Mouse (Mus musculus) ES-E14 (cell line): ENCODE measurements around the gene Faiml. TPM values are rescaled to one million over a fixed set of nuclear protein-coding genes. Genes with fewer than 3 reads are reported as not detected.

Source experiments
- DNase-seq: peaks from one replicate; pipeline ENCODE4 v3.0.0-alpha.2; 2013; ENCODE audit warnings: low read depth, low spot score
- H3K27ac ChIP-seq: 2 replicates; pipeline ENCODE4 v1.5.1; 2012; ENCODE audit warnings: low read depth, mild to moderate bottlenecking, low read length, moderate library complexity, mixed read lengths; ENCODE audit not compliant: poor library complexity, insufficient read depth, severe bottlenecking
- H3K36me3 ChIP-seq: 2 replicates; pipeline ENCODE4 v1.6.1; 2012; ENCODE audit warnings: mild to moderate bottlenecking, low read length, moderate library complexity, mixed read lengths; ENCODE audit not compliant: control insufficient read depth, poor library complexity, insufficient read depth, severe bottlenecking
- H3K4me1 ChIP-seq, 2 experiments: fragments of 150-350 bp in 1 of 2; sonication (generic) in 1 of 2; 2 replicates each; pipeline ENCODE4 v1.6.1; 2012; ENCODE audit warnings: low read length in 2 of 2, mild to moderate bottlenecking in 1 of 2, mixed read lengths in 1 of 2; ENCODE audit not compliant: control insufficient read depth in 2 of 2, insufficient read depth in 2 of 2, poor library complexity in 1 of 2
- H3K4me3 ChIP-seq, 2 experiments: fragments of 150-350 bp in 1 of 2; sonication (generic) in 1 of 2; 2 replicates each; pipeline ENCODE4 v1.5.1; 2012; ENCODE audit warnings: low read length in 2 of 2, low read depth in 1 of 2, mild to moderate bottlenecking in 1 of 2, mixed read lengths in 1 of 2; ENCODE audit not compliant: insufficient read depth in 1 of 2, poor library complexity in 1 of 2, severe bottlenecking in 1 of 2
- H3K9ac ChIP-seq: 2 replicates; pipeline ENCODE4 v1.6.1; 2012; ENCODE audit warnings: low read depth, mild to moderate bottlenecking, low read length, mixed read lengths; ENCODE audit not compliant: poor library complexity, insufficient read depth, severe bottlenecking
- H3K9me3 ChIP-seq: fragments of 150-350 bp; sonication (generic); 2 replicates; pipeline ENCODE4 v1.6.1; 2012; ENCODE audit warnings: low read depth, mild to moderate bottlenecking, low read length; ENCODE audit not compliant: control insufficient read depth, insufficient read depth
- CHD2 ChIP-seq: IDR thresholded peaks from 2 replicates; pipeline ENCODE4 v1.6.1; 2014; ENCODE audit warnings: mild to moderate bottlenecking, low read depth, low read length, inconsistent platforms
- HCFC1 ChIP-seq: IDR thresholded peaks from 2 replicates; pipeline ENCODE4 v1.6.1; 2012; ENCODE audit warnings: low read length, inconsistent platforms, borderline replicate concordance; ENCODE audit not compliant: insufficient read depth
- MAFK ChIP-seq: IDR thresholded peaks from 2 replicates; pipeline ENCODE4 v1.6.1; 2014; ENCODE audit warnings: mild to moderate bottlenecking, low read depth, low read length, inconsistent platforms; ENCODE audit not compliant: insufficient read depth
- ZC3H11A ChIP-seq: IDR thresholded peaks from 2 replicates; pipeline ENCODE4 v1.6.1; 2012; ENCODE audit warnings: low read depth, mild to moderate bottlenecking, inconsistent platforms, low read length, borderline replicate concordance
- ZNF384 ChIP-seq: IDR thresholded peaks from 2 replicates; pipeline ENCODE4 v1.6.1; 2012; ENCODE audit warnings: low read depth, low read length, inconsistent platforms
- in situ Hi-C, 2 experiments: fragments of 600-800 bp; cut with MboI; formaldehyde crosslinking; loops; one replicate each; pipeline ENCODE4 v1.15.1; 2025; ENCODE audit warnings: low sequenced_read_pairs in 2 of 2, inconsistent platforms in 1 of 2; ENCODE audit not compliant: unreplicated experiment in 2 of 2
- total RNA-seq: library from RNA; depleted of rRNA; stranded (reverse); fragments of 300-350 nt; gene quantifications from 2 replicates; pipeline ENCODE4 v1.2.3, GENCODE M21; 2012

Gene Faiml
- total RNA-seq, 1 experiment: not detected

DNA sequence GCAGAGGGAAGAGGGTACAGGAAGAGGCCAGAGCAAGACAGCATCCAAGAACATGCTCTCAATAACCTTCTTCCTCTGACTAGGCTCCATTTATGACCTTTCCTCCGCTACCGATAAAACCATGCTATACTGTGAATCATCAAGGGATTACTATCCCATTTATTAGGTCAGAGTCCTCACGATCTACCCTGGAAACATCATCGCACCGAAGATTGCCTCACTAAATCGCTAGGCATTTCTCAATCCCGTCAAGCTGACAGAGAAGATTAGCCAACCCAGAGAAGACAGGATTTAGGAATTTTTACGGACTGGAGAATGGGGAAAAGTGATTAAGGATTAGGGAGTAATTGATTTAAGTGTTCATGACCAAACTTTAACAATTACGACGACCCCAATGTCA, 1.2 kb upstream of the Faiml start:
- Histone ChIP-seq H3K36me3 (no peaks in the 10 kb centered on the region), H3K4me1 (peaks cover 2% of the 10 kb centered on the region in 2 experiments; a peak in 2 of 4 replicates), H3K9me3 (no peaks in the 10 kb centered on the region), H3K4me3 (no peak overlapping the region), H3K9ac (no peak overlapping the region), H3K27ac (no peak overlapping the region)
- TF ChIP-seq HCFC1 (no peak), MAFK (no peak), CHD2 (no peak), ZNF384 (no peak), ZC3H11A (no peak)
- in situ Hi-C loops: loop anchor here in 1 of 2 experiments (25.0 kb wide), 1 partner anchor 176 kb away; no protein-coding TSS in a partner anchor
- DNase-seq: no peak

DNA sequence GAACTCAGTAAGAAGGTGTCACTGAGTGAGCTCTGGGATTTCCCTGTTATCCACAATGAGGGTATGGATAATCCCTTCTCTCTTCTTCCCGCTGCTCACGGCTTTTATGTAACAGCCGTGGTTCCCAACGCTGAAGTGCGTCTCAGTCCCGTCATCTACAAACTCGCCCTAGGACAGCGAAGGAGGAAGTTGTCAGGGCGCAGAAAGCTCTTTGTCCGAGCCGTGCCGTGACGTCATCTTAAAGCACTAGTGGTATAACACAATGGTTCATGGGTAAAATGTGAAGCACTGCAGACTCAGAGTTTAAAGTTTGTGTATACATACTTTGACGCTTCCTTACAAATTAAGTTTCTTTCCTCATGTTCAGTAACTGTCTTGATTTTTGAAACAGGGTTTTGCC, 7.6 kb downstream of the Faiml start:
- Histone ChIP-seq H3K27ac (no peak overlapping the region), H3K36me3 (no peaks in the 10 kb centered on the region), H3K9me3 (no peaks in the 10 kb centered on the region), H3K4me1 (peaks cover 0 to 2% of the 10 kb centered on the region in 2 experiments; a peak in 1 of 4 replicates), H3K4me3 (no peak overlapping the region), H3K9ac (no peak overlapping the region)
- no peak for DNase-seq
- in situ Hi-C loops: loop anchor here in 1 of 2 experiments (25.0 kb wide), 1 partner anchor 167 kb away; no protein-coding TSS in a partner anchor
- TF ChIP-seq HCFC1 (no peak), ZC3H11A (no peak), MAFK (no peak), ZNF384 (no peak)

DNA sequence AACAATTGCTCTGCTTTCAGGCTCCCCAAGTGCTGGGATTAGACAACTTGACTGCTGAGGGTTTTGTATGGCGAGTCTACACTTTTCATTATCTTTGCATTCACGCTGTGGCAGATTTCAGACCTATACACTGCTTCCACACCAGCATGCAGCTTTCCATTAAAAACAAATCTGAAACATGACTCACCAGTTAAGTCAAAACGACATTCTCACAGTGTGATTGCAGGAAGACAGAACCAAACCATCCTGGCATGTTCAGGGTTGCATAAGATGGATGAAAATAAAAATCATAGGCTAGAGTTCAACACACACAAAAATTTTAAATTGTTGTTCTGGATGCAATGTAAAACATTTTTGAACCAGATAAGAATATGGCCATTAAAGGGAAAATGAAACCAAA, 12.5 kb downstream of the Faiml start:
- in situ Hi-C loops: no loop called here
- no peak overlapping the region for H3K4me3 ChIP-seq
- no peak overlapping the region for H3K27ac ChIP-seq
- H3K36me3 ChIP-seq: no peaks in the 10 kb centered on the region
- TF ChIP-seq HCFC1 (no peak), ZC3H11A (no peak), ZNF384 (no peak), MAFK (no peak), CHD2 (no peak)
- no peak for DNase-seq
- H3K9me3 ChIP-seq: no peaks in the 10 kb centered on the region
- no peak overlapping the region for H3K9ac ChIP-seq
- H3K4me1 ChIP-seq: no peaks in the 10 kb centered on the region

DNA sequence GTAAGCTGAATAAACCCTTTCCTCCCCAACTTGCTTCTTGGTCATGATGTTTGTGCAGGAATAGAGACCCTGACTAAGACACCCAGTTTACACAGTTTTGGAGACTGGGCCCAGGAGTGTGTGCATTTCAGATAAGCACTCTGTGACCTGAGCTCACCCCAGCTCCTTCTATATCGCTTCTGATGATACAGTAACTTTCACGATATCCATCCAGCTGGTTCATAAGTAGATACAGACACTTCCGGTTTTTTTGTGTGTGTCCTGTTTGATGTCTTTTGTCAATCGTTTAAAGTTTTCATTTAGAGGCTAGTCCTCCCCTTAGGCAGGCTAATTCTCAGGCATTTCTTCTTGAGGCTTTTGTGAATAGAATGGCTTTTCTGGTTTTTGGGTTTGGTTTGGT, 15.4 kb downstream of the Faiml start:
- in situ Hi-C loops: no loop called here
- no peak for DNase-seq
- Histone ChIP-seq H3K4me1 (no peaks in the 10 kb centered on the region), H3K9ac (no peak overlapping the region), H3K9me3 (no peaks in the 10 kb centered on the region), H3K4me3 (no peak overlapping the region), H3K27ac (no peak overlapping the region), H3K36me3 (no peaks in the 10 kb centered on the region)
- TF ChIP-seq ZNF384: no peak
- TF ChIP-seq HCFC1: no peak
- TF ChIP-seq CHD2: no peak
- no peak for TF ChIP-seq MAFK
- no peak for TF ChIP-seq ZC3H11A
